Mouse (Mus musculus) embryonic facial prominence, embryonic 13.5 days (tissue): ENCODE results near the gene Mydgf. TPM values are rescaled to one million over a fixed set of nuclear protein-coding genes. Genes with fewer than 3 reads are reported as not detected.

Experiments used
- microRNA-seq: library from miRNA; unstranded; fragments of <30 nt; microRNA quantifications from one replicate; pipeline ENCODE4, GENCODE M21; 2016
- polyA plus RNA-seq: library from polyadenylated mRNA; unstranded; fragments of >200 nt; fragmentation: Nextera tagmentation; extraction: Ambion mirVana; gene quantifications from 2 replicates; pipeline ENCODE4 v1.2.1, GENCODE M21; 2015

Mydgf gene
- polyA plus RNA-seq, 1 experiment from 2014 or later = 91.0 TPM

Small RNA genes lying within 50 kb of the gene (microRNA-seq; reads per million reads assigned to microRNA genes)
- not detected for gene Gm44397

Other genes starting within 250 kb of the Mydgf start
- gene Zfp119b, start 234.4 kb downstream of the Mydgf start, polyA plus RNA-seq = 5.8 and 7.2 TPM in 2 replicates
- 1.3 and 1.9 TPM in 2 replicates for gene Ebi3, start 231.3 kb downstream of the Mydgf start, polyA plus RNA-seq
- gene Yju2, start 224.8 kb downstream of the Mydgf start, polyA plus RNA-seq = 27.0 and 29.5 TPM in 2 replicates
- gene Shd, start 213.5 kb downstream of the Mydgf start, polyA plus RNA-seq = 35.2 and 35.5 TPM in 2 replicates
- 31.9 and 40.5 TPM in 2 replicates for gene Fsd1, start 197.4 kb downstream of the Mydgf start, polyA plus RNA-seq
- 10.2 TPM in 2 replicates for gene Stap2, start 178.3 kb downstream of the Mydgf start, polyA plus RNA-seq
- gene Mpnd, start 178.2 kb downstream of the Mydgf start, polyA plus RNA-seq = 132 and 134 TPM in 2 replicates
- 175 and 185 TPM in 2 replicates for gene Sh3gl1, start 147.3 kb downstream of the Mydgf start, polyA plus RNA-seq
- gene Chaf1a, start 143.5 kb downstream of the Mydgf start, polyA plus RNA-seq = 25.8 and 34.8 TPM in 2 replicates
- 47.6 and 51.2 TPM in 2 replicates for gene Ubxn6, start 108.9 kb downstream of the Mydgf start, polyA plus RNA-seq
- 151 and 155 TPM in 2 replicates for gene Hdgfl2, start 104.3 kb downstream of the Mydgf start, polyA plus RNA-seq
- 0.07 and 0.10 TPM in 2 replicates for gene Plin4, start 74.1 kb downstream of the Mydgf start, polyA plus RNA-seq
- gene Plin5, start 66.3 kb downstream of the Mydgf start, polyA plus RNA-seq = 0.17 and 0.30 TPM in 2 replicates
- 0.24 and 0.30 TPM in 2 replicates for gene Lrg1, start 61.9 kb downstream of the Mydgf start, polyA plus RNA-seq
- 2.4 and 2.5 TPM in 2 replicates for gene Sema6b, start 43.6 kb downstream of the Mydgf start, polyA plus RNA-seq
- gene Tnfaip8l1, start 21.4 kb downstream of the Mydgf start, polyA plus RNA-seq = 13.8 and 13.9 TPM in 2 replicates
- 34.9 and 37.5 TPM in 2 replicates for gene Dpp9, start 35.0 kb upstream of the Mydgf start, polyA plus RNA-seq
- gene Fem1a, start 72.9 kb upstream of the Mydgf start, polyA plus RNA-seq = 13.5 and 14.1 TPM in 2 replicates
- 4.1 and 4.3 TPM in 2 replicates for gene Ticam1, start 92.9 kb upstream of the Mydgf start, polyA plus RNA-seq
- 65.8 and 83.2 TPM in 2 replicates for gene Plin3, start 109.0 kb upstream of the Mydgf start, polyA plus RNA-seq
- not detected in 2 replicates for gene Arrdc5, start 116.4 kb upstream of the Mydgf start, polyA plus RNA-seq
- 135 and 143 TPM in 2 replicates for gene Uhrf1, start 119.4 kb upstream of the Mydgf start, polyA plus RNA-seq
- gene Kdm4b, start 142.1 kb upstream of the Mydgf start, polyA plus RNA-seq = 36.5 and 36.9 TPM in 2 replicates